ENCODE assay signal across 10 mouse cellular contexts in the genomic region with DNA sequence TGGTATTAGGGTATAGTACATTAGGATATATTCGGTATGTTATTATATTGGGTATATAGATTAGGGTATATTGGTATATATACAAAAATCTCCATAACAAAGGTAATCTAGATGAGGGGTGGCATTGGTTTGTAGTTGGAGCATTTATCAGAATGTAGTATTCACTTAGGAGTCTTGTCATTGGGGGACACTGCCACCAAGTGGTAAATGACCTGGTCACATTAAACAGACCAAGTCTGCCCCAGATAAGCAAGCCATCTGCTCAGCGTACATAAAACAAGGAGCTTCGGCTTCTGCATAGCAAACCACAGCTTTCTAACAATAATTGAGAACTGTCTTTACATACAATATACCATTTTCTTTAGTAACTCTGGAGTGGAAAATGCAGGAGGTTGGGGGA.
DNase-seq lines count a peak whose midpoint lies in the region.
"Had no signal": no experiment of that assay in that cellular context is flagged by ENCODE, and none has a peak within 500 bp of the region (broad histone marks: within the 10 kb centered on the region; RNA-seq: fewer than 3 reads in every experiment).

No protein-coding gene starts in this region.

- no peaks in the 10 kb centered on the region for H3K9me3 ChIP-seq in heart, embryonic 10.5 days
- H3K9me3 ChIP-seq: G1E; neural tube, embryonic 12.5 days had no signal

- intact Hi-C loops in heart, postnatal 25 days (cut with DNase I): no loop called here

- no peaks in the 10 kb centered on the region for H3K27me3 ChIP-seq in heart, embryonic 10.5 days (ENCODE audit: insufficient read depth, poor library complexity, severe bottlenecking)
- H3K27me3 ChIP-seq: neural tube, embryonic 12.5 days had no signal

- no peak overlapping the region for H3K4me3 ChIP-seq in heart, embryonic 10.5 days
- H3K4me3 ChIP-seq: neural tube, embryonic 12.5 days had no signal

- H3K27ac ChIP-seq in heart, embryonic 10.5 days: peak overlapping the region; percentile 56
- H3K27ac ChIP-seq: neural tube, embryonic 12.5 days had no signal

- 53% methylated on average over 3 of the region's 3 CpGs for WGBS in heart, embryonic 10.5 days

- no peak for DNase-seq in heart, embryonic 10.5 days (ENCODE audit: low spot score)
- DNase-seq in heart, postnatal 25 days (ENCODE audit: low spot score): no peak
- DNase-seq in right cerebral cortex, postnatal 10 days (ENCODE audit: low spot score in 2 of 2): peak; percentile 30 to 46
- no peak for DNase-seq in right cerebral cortex, adult 18-20 months
- DNase-seq in embryo, embryonic 10 days (ENCODE audit: low spot score): peak; percentile 67
- DNase-seq in mesoderm, embryonic 11.5 days (ENCODE audit: low read depth, low spot score): peak; percentile 24
- DNase-seq in gastrocnemius, postnatal 10 days: no peak
- no peak for DNase-seq in thymus, postnatal 25 days

- no peaks in the 10 kb centered on the region for H3K36me3 ChIP-seq in heart, embryonic 10.5 days
- H3K36me3 ChIP-seq: G1E; neural tube, embryonic 12.5 days had no signal

- peaks cover 21% of the 10 kb centered on the region for H3K4me1 ChIP-seq in heart, embryonic 10.5 days
- H3K4me1 ChIP-seq: neural tube, embryonic 12.5 days had no signal

Comparison
In these comparisons a context has a peak if more than half of its experiments do, and no peak if none do; other contexts are left out.
1. DNase-seq: peak in right cerebral cortex, postnatal 10 days (2 of 2), embryo, embryonic 10 days (single experiment) and mesoderm, embryonic 11.5 days (single experiment); none in heart, embryonic 10.5 days (single experiment), heart, postnatal 25 days (single experiment), right cerebral cortex, adult 18-20 months (single experiment), gastrocnemius, postnatal 10 days (single experiment) and thymus, postnatal 25 days (single experiment).